Mouse (Mus musculus) CH12.LX (cell line): ENCODE measurements at regions not wholly inside any gene's neighbourhood (a gene's known extent, or its start where the extent isn't known, plus 50 kb on each side); places are given as distances from the start of the nearest gene placed in this dataset.

ENCODE experiments used
- DNase-seq: peaks from one replicate; pipeline ENCODE4 v3.0.0-alpha.2; 2013; ENCODE audit errors: extremely low read depth
- H3K27ac ChIP-seq: 2 replicates; pipeline ENCODE4 v1.5.1; 2012; ENCODE audit warnings: low read depth, mild to moderate bottlenecking, control low read depth, moderate library complexity; ENCODE audit not compliant: insufficient read depth
- H3K27me3 ChIP-seq: replicated peaks from 2 replicates; pipeline ENCODE3; 2012; ENCODE audit warnings: inconsistent platforms
- H3K36me3 ChIP-seq, 2 experiments: replicated peaks in 1 of 2; 2 replicates each; pipeline versions ENCODE3 to v1.6.1; 2012; ENCODE audit warnings: inconsistent platforms in 1 of 2, low read length in 1 of 2, mild to moderate bottlenecking in 1 of 2, mixed read lengths in 1 of 2, moderate library complexity in 1 of 2; ENCODE audit not compliant: control insufficient read depth in 1 of 2, insufficient read depth in 1 of 2
- H3K4me1 ChIP-seq, 2 experiments: 2 replicates each; pipeline ENCODE4 v1.6.1; 2012; ENCODE audit warnings: inconsistent platforms in 1 of 2, moderate library complexity in 1 of 2; ENCODE audit not compliant: insufficient read depth in 2 of 2, control insufficient read depth in 1 of 2
- H3K4me2 ChIP-seq: 2 replicates; pipeline ENCODE4 v1.6.1; 2012; ENCODE audit warnings: low read depth, mild to moderate bottlenecking, control low read depth; ENCODE audit not compliant: poor library complexity, insufficient read depth, severe bottlenecking
- H3K4me3 ChIP-seq, 3 experiments: fragments of 150-350 bp in 1 of 3; sonication (generic) in 1 of 3; replicated peaks in 1 of 3; 2 replicates each; pipeline versions ENCODE3 to v1.5.1; 2011 to 2012; ENCODE audit warnings: low read depth in 2 of 3, low read length in 2 of 3, mild to moderate bottlenecking in 2 of 3, moderate library complexity in 2 of 3, control low read depth in 1 of 3, improper control_type of control experiment in 1 of 3, inconsistent platforms in 1 of 3, mixed read lengths in 1 of 3; ENCODE audit not compliant: poor library complexity in 1 of 3
- H3K79me2 ChIP-seq: replicated peaks from 2 replicates; pipeline ENCODE4 v1.6.1; 2012; ENCODE audit warnings: mild to moderate bottlenecking, moderate library complexity; ENCODE audit not compliant: control insufficient read depth, poor library complexity, insufficient read depth, severe bottlenecking; ENCODE audit errors: extremely low read depth
- H3K9ac ChIP-seq: 2 replicates; pipeline ENCODE4 v1.6.1; 2012; ENCODE audit warnings: low read depth, mild to moderate bottlenecking, control low read depth, moderate library complexity; ENCODE audit not compliant: insufficient read depth
- H3K9me3 ChIP-seq: replicated peaks from 2 replicates; pipeline ENCODE3; 2012; ENCODE audit warnings: low read length, inconsistent platforms, mixed read lengths
- CHD2 ChIP-seq: IDR thresholded peaks from 2 replicates; pipeline ENCODE4 v1.6.1; 2011; ENCODE audit warnings: low read length, improper control_type of control experiment
- ELF1 ChIP-seq: IDR thresholded peaks from 2 replicates; pipeline ENCODE4 v1.6.1; 2014; ENCODE audit warnings: low read depth, mild to moderate bottlenecking, inconsistent platforms, low read length, improper control_type of control experiment
- EP300 ChIP-seq: IDR thresholded peaks from 2 replicates; pipeline ENCODE4 v1.6.1; 2011; ENCODE audit warnings: low read length, improper control_type of control experiment
- ETS1 ChIP-seq: conservative IDR thresholded peaks from 2 replicates; pipeline ENCODE4 v1.6.1; 2012; ENCODE audit warnings: low read depth, mild to moderate bottlenecking, inconsistent platforms, low read length, improper control_type of control experiment, moderate library complexity
- KAT2A ChIP-seq: IDR thresholded peaks from 2 replicates; pipeline ENCODE4 v1.6.1; 2012; ENCODE audit warnings: low read length, improper control_type of control experiment, inconsistent platforms; ENCODE audit not compliant: insufficient replicate concordance
- MAFK ChIP-seq: IDR thresholded peaks from 2 replicates; pipeline ENCODE4 v1.6.1; 2011; ENCODE audit warnings: low read length, improper control_type of control experiment; ENCODE audit not compliant: insufficient replicate concordance
- MAX ChIP-seq: IDR thresholded peaks from 2 replicates; pipeline ENCODE4 v1.6.1; 2011; ENCODE audit warnings: low read length, improper control_type of control experiment
- MYC ChIP-seq: IDR thresholded peaks from 2 replicates; pipeline ENCODE4 v1.6.1; 2011; ENCODE audit warnings: low read depth, mild to moderate bottlenecking, improper control_type of control experiment, low read length
- NELFE ChIP-seq: IDR thresholded peaks from 2 replicates; pipeline ENCODE4 v1.6.1; 2011; ENCODE audit warnings: low read depth, low read length, improper control_type of control experiment
- NRF1 ChIP-seq: IDR thresholded peaks from 2 replicates; pipeline ENCODE4 v1.6.1; 2014; ENCODE audit warnings: low read depth, mild to moderate bottlenecking, inconsistent platforms, low read length, improper control_type of control experiment, moderate library complexity
- PAX5 ChIP-seq: IDR thresholded peaks from 2 replicates; pipeline ENCODE4 v1.6.1; 2012; ENCODE audit warnings: low read length, inconsistent platforms, mixed read lengths
- POLR2A ChIP-seq: IDR thresholded peaks from 2 replicates; pipeline ENCODE4 v1.6.1; 2011; ENCODE audit warnings: low read depth, mild to moderate bottlenecking, improper control_type of control experiment, low read length
- RAD21 ChIP-seq: IDR thresholded peaks from 2 replicates; pipeline ENCODE4 v1.6.1; 2011; ENCODE audit warnings: low read depth, mild to moderate bottlenecking, low read length, improper control_type of control experiment, moderate library complexity
- SIN3A ChIP-seq: IDR thresholded peaks from 2 replicates; pipeline ENCODE4 v1.6.1; 2012; ENCODE audit warnings: low read length, improper control_type of control experiment, inconsistent platforms
- SMC3 ChIP-seq: IDR thresholded peaks from 2 replicates; pipeline ENCODE4 v1.6.1; 2011; ENCODE audit warnings: low read depth, low read length, improper control_type of control experiment
- TBP ChIP-seq: conservative IDR thresholded peaks from 2 replicates; pipeline ENCODE4 v1.6.1; 2011; ENCODE audit warnings: low read depth, low read length, improper control_type of control experiment
- TCF12 ChIP-seq: IDR thresholded peaks from 2 replicates; pipeline ENCODE4 v1.6.1; 2014; ENCODE audit warnings: low read depth, mild to moderate bottlenecking, inconsistent platforms, low read length, improper control_type of control experiment
- UBTF ChIP-seq: IDR thresholded peaks from 2 replicates; pipeline ENCODE4 v1.6.1; 2012; ENCODE audit warnings: low read depth, mild to moderate bottlenecking, inconsistent platforms, low read length, improper control_type of control experiment, moderate library complexity
- USF2 ChIP-seq: conservative IDR thresholded peaks from 2 replicates; pipeline ENCODE4 v1.6.1; 2011; ENCODE audit warnings: low read depth, low read length, improper control_type of control experiment
- ZKSCAN1 ChIP-seq: IDR thresholded peaks from 2 replicates; pipeline ENCODE4 v1.6.1; 2012; ENCODE audit warnings: low read depth, inconsistent platforms, low read length, improper control_type of control experiment, borderline replicate concordance
- ZMIZ1 ChIP-seq: IDR thresholded peaks from 2 replicates; pipeline ENCODE4 v1.6.1; 2012; ENCODE audit warnings: low read depth, mild to moderate bottlenecking, inconsistent platforms, low read length, improper control_type of control experiment
- dilution Hi-C: fragments of 300-500 bp; cut with MboI; formaldehyde crosslinking; loops from 2 replicates; pipeline ENCODE4 v1.14.3; 2020; ENCODE audit warnings: low sequenced_read_pairs; ENCODE audit not compliant: extremely low pct_unique_long_range_greater_than_20kb, extremely low pct_ligation_motif_present
- in situ Hi-C: fragments of 300-500 bp; cut with MboI; formaldehyde crosslinking; loops from 3 replicates; pipeline ENCODE4 v1.14.3; 2019; ENCODE audit warnings: low sequenced_read_pairs, low pct_ligation_motif_present, low pct_unique_long_range_greater_than_20kb, mixed read lengths

DNA sequence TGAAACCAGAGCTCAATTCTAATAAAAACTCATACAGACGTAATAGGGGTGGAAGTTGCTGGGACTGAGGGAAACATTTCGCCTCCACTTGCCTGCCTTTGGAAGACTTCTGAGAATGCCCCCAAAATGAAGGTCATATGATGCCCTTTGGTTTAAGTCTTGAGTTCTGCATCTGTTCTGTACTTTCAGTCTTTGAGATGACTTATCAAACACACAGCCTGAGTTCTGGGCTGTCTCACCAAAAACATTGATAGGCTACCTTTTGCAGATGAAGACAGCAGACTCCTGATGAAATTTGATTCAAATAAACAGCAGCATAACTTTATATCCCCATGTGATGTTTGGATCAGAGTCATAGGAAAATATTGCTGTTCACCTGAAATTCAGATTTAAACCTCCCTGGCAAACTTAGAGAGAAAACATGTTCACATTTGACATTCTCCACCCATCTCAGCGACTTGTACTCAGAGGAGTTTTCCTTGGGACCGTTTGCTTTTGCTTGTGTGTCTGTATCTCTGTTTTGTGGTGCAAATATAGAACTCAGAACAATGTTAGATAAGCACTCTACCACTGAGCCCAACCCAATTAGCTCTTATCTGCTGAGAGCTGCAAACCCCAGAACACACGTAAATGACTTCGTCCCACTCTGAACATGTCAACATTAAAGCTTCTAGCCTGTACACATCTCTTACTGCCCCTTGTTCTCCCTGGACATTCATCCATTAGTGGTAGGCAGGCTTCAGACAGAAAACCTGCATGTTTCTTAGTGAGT is 77.1 kb downstream of the Zfp36l1 start:
- DNase-seq: no peak
- Histone ChIP-seq H3K9me3 (no peaks in the 10 kb centered on the region), H3K4me2 (no peak overlapping the region), H3K27ac (no peak overlapping the region), H3K27me3 (no peaks in the 10 kb centered on the region), H3K4me1 (peaks cover 26 to 52% of the 10 kb centered on the region in 2 experiments), H3K9ac (no peak overlapping the region), H3K4me3 (no peak overlapping the region), H3K79me2 (no peaks in the 10 kb centered on the region), H3K36me3 (no peaks in the 10 kb centered on the region)
- dilution Hi-C loops (no loop called here), in situ Hi-C loops (no loop called here)
- TF ChIP-seq TBP (no peak), CHD2 (no peak), ZMIZ1 (no peak), SIN3A (no peak), NRF1 (no peak), MAX (no peak), NELFE (no peak), MYC (no peak), KAT2A (no peak)

DNA sequence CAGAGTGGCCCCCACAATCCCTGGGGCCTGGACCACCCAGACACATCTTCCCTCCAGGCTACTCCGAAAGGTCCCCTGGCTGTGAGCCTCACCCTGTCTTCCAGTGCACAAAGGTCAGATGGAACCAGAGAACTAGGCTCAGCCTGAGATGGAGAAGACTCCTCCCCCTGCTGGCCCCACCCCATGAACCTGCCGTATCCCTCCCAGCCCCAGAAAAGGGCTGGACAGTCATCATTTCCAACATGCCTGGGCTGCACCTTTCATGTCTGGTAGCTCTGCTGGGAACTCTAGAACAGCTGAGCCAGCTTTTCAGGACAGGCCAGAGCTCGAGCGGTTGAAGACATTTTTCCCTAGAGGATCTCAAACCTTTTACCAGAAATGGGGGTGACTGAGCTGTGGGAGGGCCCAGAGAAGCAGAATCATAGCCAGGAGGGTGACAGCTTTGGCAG is 77.8 kb downstream of the Zfp36l1 start:
- TF ChIP-seq ETS1 (peak; percentile 42; the same call in 1 of the 2 replicates), ZKSCAN1 (no peak), MAFK (peak; percentile 51; the same call in 1 of the 2 replicates), EP300 (no peak)
- H3K27ac ChIP-seq: no peak overlapping the region
- H3K4me3 ChIP-seq: no peak overlapping the region
- H3K36me3 ChIP-seq: no peaks in the 10 kb centered on the region
- in situ Hi-C loops: no loop called here
- dilution Hi-C loops: no loop called here
- H3K27me3 ChIP-seq: no peaks in the 10 kb centered on the region
- H3K4me2 ChIP-seq: no peak overlapping the region
- H3K4me1 ChIP-seq: peaks cover 23 to 46% of the 10 kb centered on the region in 2 experiments
- H3K79me2 ChIP-seq: no peaks in the 10 kb centered on the region
- peak; percentile 45 for DNase-seq
- H3K9ac ChIP-seq: no peak overlapping the region
- H3K9me3 ChIP-seq: no peaks in the 10 kb centered on the region

DNA sequence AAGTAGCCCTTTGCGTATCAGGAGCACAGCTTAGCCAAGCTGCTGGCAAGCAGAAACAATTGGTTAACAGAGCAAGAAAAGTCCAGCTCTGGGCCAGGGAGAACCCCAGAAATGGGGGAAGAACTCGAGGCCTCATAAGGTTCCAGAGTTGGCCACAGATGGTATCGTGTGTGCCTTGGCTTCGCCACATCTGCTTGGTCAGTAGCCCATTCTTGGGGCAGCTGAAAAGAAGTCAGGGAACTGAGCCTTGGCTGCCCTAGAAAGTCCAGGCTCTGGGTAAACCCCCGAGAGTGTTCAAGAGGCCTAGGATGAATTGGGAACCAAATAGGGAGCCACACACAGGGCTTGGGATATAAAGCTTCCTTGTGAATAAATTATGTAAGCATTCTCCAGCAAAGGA is 78.7 kb downstream of the Zfp36l1 start:
- TF ChIP-seq POLR2A (no peak), TBP (no peak), RAD21 (no peak), NRF1 (no peak), USF2 (no peak), TCF12 (no peak), PAX5 (no peak), MYC (no peak), ETS1 (no peak), UBTF (no peak), ELF1 (no peak), SMC3 (no peak)
- TF ChIP-seq, all 38 proteins: peak for 0
- no peak overlapping the region for H3K4me2 ChIP-seq
- H3K27me3 ChIP-seq: no peaks in the 10 kb centered on the region
- H3K4me3 ChIP-seq: no peak overlapping the region
- dilution Hi-C loops: no loop called here
- H3K79me2 ChIP-seq: no peaks in the 10 kb centered on the region
- no peak overlapping the region for H3K27ac ChIP-seq
- no peak overlapping the region for H3K9ac ChIP-seq
- peaks cover 18 to 40% of the 10 kb centered on the region in 2 experiments for H3K4me1 ChIP-seq
- in situ Hi-C loops: no loop called here
- H3K36me3 ChIP-seq: no peaks in the 10 kb centered on the region
- no peaks in the 10 kb centered on the region for H3K9me3 ChIP-seq
- DNase-seq: no peak
